32 mouse cellular contexts compared by ENCODE assay signal in genomic region chr14:55551794-55552193, GRCm38 (mm10). TPM values are rescaled to one million over a fixed set of nuclear protein-coding genes. Genes with fewer than 3 reads are reported as not detected.
"Had no signal": no experiment of that assay in that cellular context is flagged by ENCODE, and none has a peak within 500 bp of the region (broad histone marks: within the 10 kb centered on the region; RNA-seq: fewer than 3 reads in every experiment).

No protein-coding gene starts in this region.

- H3K27me3 ChIP-seq: heart, embryonic 12.5 days; hindbrain, embryonic 12.5 days; intestine, embryonic 15.5 days; limb, embryonic 13.5 days; limb, embryonic 15.5 days; liver, embryonic 12.5 days had no signal

- H3K9ac ChIP-seq: heart, embryonic 12.5 days; hindbrain, embryonic 12.5 days; hindbrain, embryonic 14.5 days; intestine, embryonic 15.5 days; limb, embryonic 13.5 days; limb, embryonic 15.5 days; liver, embryonic 12.5 days; liver, embryonic 14.5 days had no signal

- H3K4me3 ChIP-seq: gastrocnemius, adult 2 months; heart, embryonic 10.5 days; heart, embryonic 12.5 days; hindbrain, embryonic 10.5 days; hindbrain, embryonic 12.5 days; intestine, embryonic 15.5 days; layer of hippocampus, adult 2 months; left cerebral cortex, adult 2 months; limb, embryonic 13.5 days; limb, embryonic 15.5 days; liver, embryonic 12.5 days had no signal

- H3K27ac ChIP-seq: gastrocnemius, adult 2 months; heart, embryonic 10.5 days; hindbrain, embryonic 10.5 days; hindbrain, embryonic 12.5 days; hindbrain, embryonic 14.5 days; intestine, embryonic 15.5 days; layer of hippocampus, adult 2 months; left cerebral cortex, adult 2 months; limb, embryonic 13.5 days; limb, embryonic 15.5 days; liver, embryonic 12.5 days; liver, embryonic 14.5 days had no signal

- H3K9me3 ChIP-seq: heart, embryonic 10.5 days; heart, embryonic 12.5 days; hindbrain, embryonic 10.5 days; hindbrain, embryonic 12.5 days; intestine, embryonic 15.5 days; limb, embryonic 13.5 days; limb, embryonic 15.5 days; liver, embryonic 12.5 days had no signal

- H3K4me1 ChIP-seq: hindbrain, embryonic 12.5 days; intestine, embryonic 15.5 days; limb, embryonic 15.5 days had no signal

- DNase-seq: gastrocnemius, adult 2 months; gastrocnemius, postnatal 14 days; gastrocnemius, postnatal 36 days; heart, adult 11 months; heart, postnatal 10 days; heart, postnatal 4 days; kidney, adult 18-20 months; kidney, adult 8-10 months; kidney, postnatal 10 days; kidney, postnatal 25 days; kidney, postnatal 4 days; left cerebral cortex, postnatal 4 days had no signal

RNA-seq across cellular contexts. Expression of gene A730061H03Rik, which starts 8.4 kb away (rescaled TPM):
- total RNA-seq: gastrocnemius, adult 2 months; gastrocnemius, postnatal 14 days; gastrocnemius, postnatal 36 days; heart, adult 8-10 months; heart, postnatal 4 days; left cerebral cortex, postnatal 10 days; left cerebral cortex, postnatal 4 days; liver, adult 2 months had no signal
- polyA plus RNA-seq: heart, embryonic 14.5 days; hindbrain, embryonic 10.5 days; hindbrain, embryonic 14.5 days had no signal

RNA-seq across cellular contexts. Expression of gene Fitm1, which starts 23.6 kb away (rescaled TPM):
- total RNA-seq: layer of hippocampus, adult 2 months; layer of hippocampus, postnatal 10 days; layer of hippocampus, postnatal 25 days; left cerebral cortex, adult 2 months; left cerebral cortex, postnatal 10 days; left cerebral cortex, postnatal 25 days; left cerebral cortex, postnatal 4 days had no signal
- polyA plus RNA-seq: inflammation-experienced regulatory T-cells, adult 6 months had no signal
